Mouse (Mus musculus): ENCODE measurements at regions not wholly inside any gene's neighbourhood (a gene's known extent, or its start where the extent isn't known, plus 50 kb on each side); places are given as distances from the start of the nearest gene placed in this dataset.

- Histone ChIP-seq H3K36me3 (no peaks in the 10 kb centered on the region), H3K27me3 (ENCODE audit: low read depth, poor library complexity, severe bottlenecking) (no peaks in the 10 kb centered on the region), H3K4me1 (no peaks in the 10 kb centered on the region), H3K27ac (no peak overlapping the region), H3K9me3 (replicated peaks) (no peaks in the 10 kb centered on the region), H3K4me3 (no peak overlapping the region)
- DNase-seq (ENCODE audit: low spot score), result no peak
- 86% methylated on average over 4 of the region's 4 CpGs for WGBS
Observed at GRCm38 (mm10) chr14:31953783-31954182, 75.0 kb upstream of the Galnt15 start.

- no peaks in the 10 kb centered on the region for H3K27me3 ChIP-seq (ENCODE audit: low read depth, poor library complexity, severe bottlenecking)
- no peaks in the 10 kb centered on the region for H3K9me3 ChIP-seq (replicated peaks)
- WGBS, result 7% methylated on average over 4 of the region's 4 CpGs
- DNase-seq (ENCODE audit: low spot score), result peak; percentile 84
- no peaks in the 10 kb centered on the region for H3K4me1 ChIP-seq
- H3K27ac ChIP-seq, result no peak overlapping the region
- no peak overlapping the region for H3K4me3 ChIP-seq
- no peaks in the 10 kb centered on the region for H3K36me3 ChIP-seq
Observed at GRCm38 (mm10) chr14:31954945-31955344, 73.8 kb upstream of the Galnt15 start.

- Histone ChIP-seq H3K4me3 (no peak overlapping the region), H3K36me3 (no peaks in the 10 kb centered on the region), H3K27ac (no peak overlapping the region), H3K4me1 (no peaks in the 10 kb centered on the region), H3K9me3 (replicated peaks) (no peaks in the 10 kb centered on the region), H3K27me3 (ENCODE audit: low read depth, poor library complexity, severe bottlenecking) (no peaks in the 10 kb centered on the region)
- 87% methylated on average over 10 of the region's 10 CpGs for WGBS
- no peak for DNase-seq (ENCODE audit: low spot score)
Observed at GRCm38 (mm10) chr14:31957211-31957638, 71.6 kb upstream of the Galnt15 start.

- Histone ChIP-seq H3K27me3 (ENCODE audit: low read depth, poor library complexity, severe bottlenecking) (no peaks in the 10 kb centered on the region), H3K4me3 (no peak overlapping the region), H3K4me1 (no peaks in the 10 kb centered on the region; the same call in 1 of the 2 replicates), H3K27ac (no peak overlapping the region), H3K9me3 (replicated peaks) (no peaks in the 10 kb centered on the region), H3K36me3 (no peaks in the 10 kb centered on the region)
- no peak for DNase-seq (ENCODE audit: low spot score)
- WGBS, result 89% methylated on average over 9 of the region's 9 CpGs
Observed at GRCm38 (mm10) chr14:31960201-31960854, 68.5 kb upstream of the Galnt15 start.

- Histone ChIP-seq H3K27me3 (ENCODE audit: low read depth, poor library complexity, severe bottlenecking) (no peaks in the 10 kb centered on the region), H3K4me3 (no peak overlapping the region), H3K9me3 (replicated peaks) (no peaks in the 10 kb centered on the region), H3K4me1 (no peaks in the 10 kb centered on the region; the same call in 1 of the 2 replicates), H3K36me3 (no peaks in the 10 kb centered on the region), H3K27ac (no peak overlapping the region)
- DNase-seq (ENCODE audit: low spot score), result no peak
- 95% methylated on average over 5 of the region's 5 CpGs for WGBS
Observed at GRCm38 (mm10) chr14:31961442-31961841, 67.3 kb upstream of the Galnt15 start.

- no peak overlapping the region for H3K4me3 ChIP-seq
- no peak overlapping the region for H3K27ac ChIP-seq
- H3K27me3 ChIP-seq (ENCODE audit: low read depth, poor library complexity, severe bottlenecking), result no peaks in the 10 kb centered on the region
- H3K9me3 ChIP-seq (replicated peaks), result no peaks in the 10 kb centered on the region
- no peak for DNase-seq (ENCODE audit: low spot score)
- H3K4me1 ChIP-seq, result no peaks in the 10 kb centered on the region; the same call in 1 of the 2 replicates
- H3K36me3 ChIP-seq, result no peaks in the 10 kb centered on the region
- 61% methylated on average over 12 of the region's 12 CpGs for WGBS
Observed at GRCm38 (mm10) chr14:31963131-31963911, 65.5 kb upstream of the Galnt15 start.

GRCm38 (mm10) chr14:31964076-31964475, 64.7 kb upstream of the Galnt15 start:
- no peaks in the 10 kb centered on the region for H3K36me3 ChIP-seq
- WGBS, result 65% methylated on average over 2 of the region's 2 CpGs

GRCm38 (mm10) chr14:31964831-31965230, 64.0 kb upstream of the Galnt15 start:
- Histone ChIP-seq H3K27ac (no peak overlapping the region), H3K36me3 (no peaks in the 10 kb centered on the region), H3K4me3 (no peak overlapping the region), H3K9me3 (replicated peaks) (no peaks in the 10 kb centered on the region), H3K27me3 (ENCODE audit: low read depth, poor library complexity, severe bottlenecking) (no peaks in the 10 kb centered on the region), H3K4me1 (no peaks in the 10 kb centered on the region; the same call in 1 of the 2 replicates)
- DNase-seq (ENCODE audit: low spot score), result no peak
- 84% methylated on average over 4 of the region's 4 CpGs for WGBS

More at GRCm38 (mm10) chr14:31964076-31964475, 64.7 kb upstream of the Galnt15 start:
- Histone ChIP-seq H3K27me3 (ENCODE audit: low read depth, poor library complexity, severe bottlenecking) (no peaks in the 10 kb centered on the region), H3K27ac (no peak overlapping the region), H3K4me3 (no peak overlapping the region), H3K9me3 (replicated peaks) (no peaks in the 10 kb centered on the region), H3K4me1 (no peaks in the 10 kb centered on the region; the same call in 1 of the 2 replicates)
- no peak for DNase-seq (ENCODE audit: low spot score)

GRCm38 (mm10) chr14:31969531-31969930, 59.3 kb upstream of the Galnt15 start:
- 80% methylated on average over 4 of the region's 4 CpGs for WGBS

GRCm38 (mm10) chr14:31970245-31970830, 58.5 kb upstream of the Galnt15 start:
- H3K27me3 ChIP-seq (ENCODE audit: low read depth, poor library complexity, severe bottlenecking), result no peaks in the 10 kb centered on the region
- DNase-seq (ENCODE audit: low spot score), result no peak
- no peak overlapping the region for H3K4me3 ChIP-seq
- H3K27ac ChIP-seq, result peak overlapping the region; percentile 10; the same call in 1 of the 2 replicates
- H3K9me3 ChIP-seq (replicated peaks), result no peaks in the 10 kb centered on the region
- H3K4me1 ChIP-seq, result no peaks in the 10 kb centered on the region
- H3K36me3 ChIP-seq, result no peaks in the 10 kb centered on the region
- 84% methylated on average over 3 of the region's 3 CpGs for WGBS

More at GRCm38 (mm10) chr14:31969531-31969930, 59.3 kb upstream of the Galnt15 start:
- H3K4me3 ChIP-seq, result no peak overlapping the region
- no peaks in the 10 kb centered on the region for H3K4me1 ChIP-seq
- H3K36me3 ChIP-seq, result no peaks in the 10 kb centered on the region
- no peaks in the 10 kb centered on the region for H3K27me3 ChIP-seq (ENCODE audit: low read depth, poor library complexity, severe bottlenecking)
- peak overlapping the region; percentile 10; the same call in 1 of the 2 replicates for H3K27ac ChIP-seq
- DNase-seq (ENCODE audit: low spot score), result no peak
- no peaks in the 10 kb centered on the region for H3K9me3 ChIP-seq (replicated peaks)

GRCm38 (mm10) chr14:31970851-31971250, 57.9 kb upstream of the Galnt15 start:
- no peaks in the 10 kb centered on the region for H3K36me3 ChIP-seq
- no peaks in the 10 kb centered on the region for H3K27me3 ChIP-seq (ENCODE audit: low read depth, poor library complexity, severe bottlenecking)
- 94% methylated on average over 9 of the region's 9 CpGs for WGBS
- no peak overlapping the region for H3K27ac ChIP-seq
- no peak for DNase-seq (ENCODE audit: low spot score)
- no peaks in the 10 kb centered on the region for H3K9me3 ChIP-seq (replicated peaks)
- no peak overlapping the region for H3K4me3 ChIP-seq
- H3K4me1 ChIP-seq, result no peaks in the 10 kb centered on the region

- 85% methylated on average over 4 of the region's 4 CpGs for WGBS
- Histone ChIP-seq H3K4me1 (no peaks in the 10 kb centered on the region), H3K36me3 (no peaks in the 10 kb centered on the region), H3K4me3 (no peak overlapping the region), H3K27ac (no peak overlapping the region), H3K9me3 (replicated peaks) (no peaks in the 10 kb centered on the region), H3K27me3 (ENCODE audit: low read depth, poor library complexity, severe bottlenecking) (no peaks in the 10 kb centered on the region)
- no peak for DNase-seq (ENCODE audit: low spot score)
Observed at GRCm38 (mm10) chr14:31973702-31974101, 55.1 kb upstream of the Galnt15 start.

GRCm38 (mm10) chr14:31978196-31978595, 50.6 kb upstream of the Galnt15 start:
- H3K27me3 ChIP-seq (ENCODE audit: low read depth, poor library complexity, severe bottlenecking), result no peaks in the 10 kb centered on the region
- no peaks in the 10 kb centered on the region for H3K4me1 ChIP-seq
- WGBS, result 88% methylated on average over 4 of the region's 4 CpGs
- H3K9me3 ChIP-seq (replicated peaks), result no peaks in the 10 kb centered on the region
- no peak overlapping the region for H3K4me3 ChIP-seq
- DNase-seq (ENCODE audit: low spot score), result no peak
- no peaks in the 10 kb centered on the region for H3K36me3 ChIP-seq
- H3K27ac ChIP-seq, result no peak overlapping the region

Measured in limb, embryonic 10.5 days (tissue).